Mouse (Mus musculus): ENCODE measurements around the gene Ttc29. TPM values are rescaled to one million over a fixed set of nuclear protein-coding genes. Genes with fewer than 3 reads are reported as not detected.

Ttc29 gene
- total and polyA plus RNA-seq, 2 experiments from 2014 or later: 0.05 TPM; not detected in 1

DNA sequence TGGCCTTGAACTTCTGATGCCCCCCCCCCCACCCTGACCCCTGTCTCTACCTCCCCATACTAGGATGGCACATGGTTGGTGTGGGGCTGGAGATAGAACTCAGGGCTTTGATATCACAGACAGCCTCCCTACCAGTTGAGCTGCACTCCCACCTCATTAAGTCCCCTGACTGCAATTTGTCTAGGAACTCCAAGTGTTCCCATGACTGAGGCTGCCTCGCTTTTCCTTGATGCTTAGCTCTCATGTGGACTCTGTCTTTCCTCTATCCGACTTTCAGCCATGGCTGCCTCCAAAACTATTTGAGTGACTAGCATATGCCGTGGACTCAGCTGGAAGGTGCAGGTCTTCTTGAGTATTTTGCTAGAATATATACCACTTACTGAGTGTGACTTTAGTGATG lies 110.3 kb downstream of the Ttc29 start:
- no peak for ATAC-seq (ENCODE audit: insufficient read depth, low read depth)
- Histone ChIP-seq H3K4me2 (ENCODE audit: low read depth, low read length) (no peak overlapping the region), H3K27ac (ENCODE audit: low read depth) (no peak overlapping the region), H3K4me1 (ENCODE audit: control insufficient read depth, insufficient read depth) (no peaks in the 10 kb centered on the region), H3K27me3 (ENCODE audit: control insufficient read depth, insufficient read depth, low read length) (no peaks in the 10 kb centered on the region), H3K9me3 (replicated peaks; ENCODE audit: control insufficient read depth, low read length) (no peaks in the 10 kb centered on the region), H3K36me3 (replicated peaks; ENCODE audit: control insufficient read depth, insufficient read depth, low read length) (no peaks in the 10 kb centered on the region), H3K4me3 (ENCODE audit: low read depth, low read length) (no peak overlapping the region), H3K9ac (replicated peaks; ENCODE audit: low read depth, low read length) (no peak overlapping the region)
- no peak for DNase-seq (ENCODE audit: low spot score)
- 73% methylated on average over 3 of the region's 3 CpGs for WGBS
- TF ChIP-seq CTCF (IDR thresholded peaks at IDR 0.05; ENCODE audit: low read depth) (no peak), EP300 (IDR thresholded peaks at IDR 0.05; ENCODE audit: low read depth) (no peak)

DNA sequence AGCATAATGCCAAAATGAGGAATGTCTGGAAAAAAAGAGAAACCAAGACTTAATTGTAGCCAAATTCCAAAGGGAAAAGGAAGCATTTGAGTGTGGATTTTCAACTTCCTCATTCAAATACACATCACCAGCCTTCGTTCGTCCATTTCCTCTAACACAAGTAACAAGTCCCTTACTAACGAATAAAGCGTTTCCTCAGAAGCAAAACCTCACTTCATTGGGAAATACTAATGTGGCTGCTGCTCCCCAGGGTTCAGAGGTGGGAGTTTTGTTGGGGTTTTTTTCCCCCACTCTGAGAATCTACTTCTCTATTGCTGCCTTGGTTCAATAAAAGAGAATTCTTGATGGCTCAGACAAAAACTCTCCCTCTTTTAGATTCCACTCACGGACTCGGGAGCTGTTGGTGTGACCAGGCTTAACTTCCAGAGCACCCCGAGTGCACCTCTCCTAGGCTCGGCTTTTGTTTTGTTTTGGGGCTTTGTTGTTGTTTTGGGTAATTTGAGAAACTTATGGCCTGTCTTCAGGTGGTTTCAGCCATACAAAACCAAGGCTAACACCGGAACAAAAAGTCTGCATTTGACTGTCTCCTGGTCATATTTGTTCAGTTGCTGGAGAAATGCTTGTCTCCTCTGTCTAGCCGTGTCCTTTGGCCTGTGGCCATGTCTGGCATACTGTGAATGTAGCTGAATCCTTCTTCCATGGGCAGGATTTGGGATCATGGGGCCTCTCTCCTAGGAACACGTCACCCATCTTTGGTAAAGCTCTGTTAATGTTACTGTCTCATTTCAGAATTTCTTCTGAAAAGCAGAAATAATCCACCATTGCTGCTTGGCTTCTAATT lies 127.8 kb downstream of the Ttc29 start:
- no peak for ATAC-seq (ENCODE audit: insufficient read depth, low read depth)
- no peaks in the 10 kb centered on the region for H3K4me1 ChIP-seq (ENCODE audit: control insufficient read depth, insufficient read depth)
- H3K27ac ChIP-seq (ENCODE audit: low read depth): no peak overlapping the region
- DNase-seq (ENCODE audit: low spot score): no peak
- no peaks in the 10 kb centered on the region for H3K36me3 ChIP-seq (replicated peaks; ENCODE audit: control insufficient read depth, insufficient read depth, low read length)
- TF ChIP-seq CTCF (IDR thresholded peaks at IDR 0.05; ENCODE audit: low read depth): no peak
- no peak for TF ChIP-seq EP300 (IDR thresholded peaks at IDR 0.05; ENCODE audit: low read depth)
- WGBS: 73% methylated on average over 11 of the region's 11 CpGs
- no peaks in the 10 kb centered on the region for H3K9me3 ChIP-seq (replicated peaks; ENCODE audit: control insufficient read depth, low read length)
- H3K27me3 ChIP-seq (ENCODE audit: control insufficient read depth, insufficient read depth, low read length): no peaks in the 10 kb centered on the region
- H3K4me3 ChIP-seq (ENCODE audit: low read depth, low read length): no peak overlapping the region
- no peak overlapping the region for H3K9ac ChIP-seq (replicated peaks; ENCODE audit: low read depth, low read length)
- no peak overlapping the region for H3K4me2 ChIP-seq (ENCODE audit: low read depth, low read length)

DNA sequence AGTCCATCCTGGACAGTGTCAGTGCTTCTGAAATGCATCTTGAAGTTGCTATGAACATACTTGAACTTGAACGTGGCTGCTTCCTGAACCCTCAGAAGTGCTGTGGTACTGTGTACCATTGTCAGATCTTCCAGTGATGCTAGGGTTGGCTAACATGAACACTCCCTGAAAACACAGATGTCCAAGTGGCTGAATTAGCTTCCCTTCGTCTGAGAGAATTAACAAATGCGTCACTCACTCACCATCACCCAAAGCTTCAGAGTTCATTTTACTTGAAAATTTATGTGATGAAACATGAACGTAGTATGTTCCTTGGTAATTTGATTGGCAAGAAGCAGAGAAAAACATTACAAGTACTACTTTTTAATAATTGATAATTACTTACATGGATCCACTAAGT lies 129.1 kb downstream of the Ttc29 start:
- TF ChIP-seq EP300 (IDR thresholded peaks at IDR 0.05; ENCODE audit: low read depth): no peak
- TF ChIP-seq CTCF (IDR thresholded peaks at IDR 0.05; ENCODE audit: low read depth): no peak
- no peak for DNase-seq (ENCODE audit: low spot score)
- Histone ChIP-seq H3K36me3 (replicated peaks; ENCODE audit: control insufficient read depth, insufficient read depth, low read length) (no peaks in the 10 kb centered on the region), H3K4me1 (ENCODE audit: control insufficient read depth, insufficient read depth) (no peaks in the 10 kb centered on the region), H3K4me2 (ENCODE audit: low read depth, low read length) (no peak overlapping the region), H3K9me3 (replicated peaks; ENCODE audit: control insufficient read depth, low read length) (no peaks in the 10 kb centered on the region), H3K27me3 (ENCODE audit: control insufficient read depth, insufficient read depth, low read length) (no peaks in the 10 kb centered on the region), H3K9ac (replicated peaks; ENCODE audit: low read depth, low read length) (no peak overlapping the region), H3K4me3 (ENCODE audit: low read depth, low read length) (no peak overlapping the region), H3K27ac (ENCODE audit: low read depth) (no peak overlapping the region)
- no peak for ATAC-seq (ENCODE audit: insufficient read depth, low read depth)
- 74% methylated on average over 4 of the region's 4 CpGs for WGBS

DNA sequence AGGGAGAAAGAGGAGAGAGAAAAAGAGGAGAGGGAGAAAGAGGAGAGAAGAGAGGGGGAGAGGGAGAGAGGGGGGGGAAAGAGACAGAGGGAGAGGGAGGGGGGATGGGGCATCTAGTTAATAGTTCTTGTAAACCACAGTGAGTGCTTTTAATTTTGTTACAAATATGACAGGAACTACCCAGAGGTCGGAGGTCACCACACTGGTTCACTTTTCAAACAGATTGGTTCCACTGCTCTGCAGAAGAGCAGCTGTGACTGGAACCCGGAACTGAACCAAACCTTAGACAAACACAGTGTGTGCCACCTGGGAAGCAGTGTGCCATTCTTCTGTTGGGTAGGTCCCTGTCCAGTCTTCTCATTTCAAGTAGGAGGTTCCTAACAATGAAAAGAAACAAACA lies 130.9 kb downstream of the Ttc29 start:
- H3K36me3 ChIP-seq (replicated peaks; ENCODE audit: control insufficient read depth, insufficient read depth, low read length): no peaks in the 10 kb centered on the region
- H3K27me3 ChIP-seq (ENCODE audit: control insufficient read depth, insufficient read depth, low read length): no peaks in the 10 kb centered on the region
- no peak overlapping the region for H3K9ac ChIP-seq (replicated peaks; ENCODE audit: low read depth, low read length)
- TF ChIP-seq EP300 (IDR thresholded peaks at IDR 0.05; ENCODE audit: low read depth) (no peak), CTCF (IDR thresholded peaks at IDR 0.05; ENCODE audit: low read depth) (no peak)
- no peaks in the 10 kb centered on the region for H3K4me1 ChIP-seq (ENCODE audit: control insufficient read depth, insufficient read depth)
- ATAC-seq (ENCODE audit: insufficient read depth, low read depth) (no peak), DNase-seq (ENCODE audit: low spot score) (no peak)
- WGBS: 70% methylated on average over 2 of the region's 2 CpGs
- H3K4me3 ChIP-seq (ENCODE audit: low read depth, low read length): no peak overlapping the region
- H3K9me3 ChIP-seq (replicated peaks; ENCODE audit: control insufficient read depth, low read length): no peaks in the 10 kb centered on the region
- H3K27ac ChIP-seq (ENCODE audit: low read depth): no peak overlapping the region
- no peak overlapping the region for H3K4me2 ChIP-seq (ENCODE audit: low read depth, low read length)

DNA sequence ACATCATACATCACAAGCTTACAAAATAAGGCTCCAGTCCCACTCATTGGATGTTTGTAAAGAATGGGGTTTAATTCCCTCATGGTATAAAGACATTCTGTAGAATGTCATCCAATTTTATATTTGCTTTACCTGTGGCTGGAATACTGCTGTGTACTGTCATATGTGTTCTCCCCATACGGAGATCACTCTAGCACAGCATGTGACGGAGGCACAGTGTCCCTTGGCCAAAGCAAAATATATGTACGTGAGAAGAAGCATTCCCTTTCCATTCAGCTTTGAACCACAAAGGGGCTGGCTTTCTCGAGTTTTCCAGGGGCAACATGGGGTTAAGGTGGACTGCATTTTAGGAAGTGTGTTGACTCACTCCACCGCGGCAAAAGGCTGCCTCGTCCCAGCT lies 132.6 kb downstream of the Ttc29 start:
- H3K4me3 ChIP-seq (ENCODE audit: low read depth, low read length): no peak overlapping the region
- H3K4me2 ChIP-seq (ENCODE audit: low read depth, low read length): no peak overlapping the region
- 39% methylated on average over 7 of the region's 7 CpGs for WGBS
- H3K36me3 ChIP-seq (replicated peaks; ENCODE audit: control insufficient read depth, insufficient read depth, low read length): no peaks in the 10 kb centered on the region
- H3K9ac ChIP-seq (replicated peaks; ENCODE audit: low read depth, low read length): no peak overlapping the region
- TF ChIP-seq EP300 (IDR thresholded peaks at IDR 0.05; ENCODE audit: low read depth) (no peak), CTCF (IDR thresholded peaks at IDR 0.05; ENCODE audit: low read depth) (no peak)
- DNase-seq (ENCODE audit: low spot score): no peak
- H3K4me1 ChIP-seq (ENCODE audit: control insufficient read depth, insufficient read depth): no peaks in the 10 kb centered on the region
- no peak for ATAC-seq (ENCODE audit: insufficient read depth, low read depth)
- H3K27ac ChIP-seq (ENCODE audit: low read depth): no peak overlapping the region
- no peaks in the 10 kb centered on the region for H3K27me3 ChIP-seq (ENCODE audit: control insufficient read depth, insufficient read depth, low read length)
- H3K9me3 ChIP-seq (replicated peaks; ENCODE audit: control insufficient read depth, low read length): no peaks in the 10 kb centered on the region
